Mouse (Mus musculus) cerebellum, postnatal 25 days (tissue): ENCODE results near the gene Tubgcp3.
"Not testable (repeated sequence)": the region's sequence is repeated elsewhere in the genome, so short reads cannot be mapped to it uniquely, and the experiment has no call there.

Experiments used
- DNase-seq, 2 experiments: peaks; one replicate each; pipeline ENCODE4 v3.0.0; 2021; ENCODE audit warnings: mixed read lengths in 2 of 2

Gene Tubgcp3

DNA sequence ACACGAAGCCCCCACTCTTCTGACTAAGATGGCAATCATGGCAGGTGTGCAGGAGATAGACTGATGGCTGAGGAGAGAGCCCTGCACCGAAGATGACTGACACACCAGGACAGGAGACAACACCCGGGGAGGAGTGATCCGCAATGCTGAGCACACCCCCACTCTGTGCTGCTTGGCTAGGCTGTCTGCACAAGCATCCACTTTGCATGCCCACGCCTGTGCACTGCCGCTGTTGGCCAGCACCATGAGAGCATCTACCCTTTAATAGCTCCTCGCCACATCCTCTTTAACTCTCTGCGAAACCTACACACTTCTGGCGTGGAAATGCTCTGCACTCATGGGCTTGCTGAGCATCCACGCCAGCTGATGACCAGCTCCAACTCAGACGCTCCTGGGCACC lies 33.6 kb downstream of the Tubgcp3 start:
- no peak for DNase-seq

DNA sequence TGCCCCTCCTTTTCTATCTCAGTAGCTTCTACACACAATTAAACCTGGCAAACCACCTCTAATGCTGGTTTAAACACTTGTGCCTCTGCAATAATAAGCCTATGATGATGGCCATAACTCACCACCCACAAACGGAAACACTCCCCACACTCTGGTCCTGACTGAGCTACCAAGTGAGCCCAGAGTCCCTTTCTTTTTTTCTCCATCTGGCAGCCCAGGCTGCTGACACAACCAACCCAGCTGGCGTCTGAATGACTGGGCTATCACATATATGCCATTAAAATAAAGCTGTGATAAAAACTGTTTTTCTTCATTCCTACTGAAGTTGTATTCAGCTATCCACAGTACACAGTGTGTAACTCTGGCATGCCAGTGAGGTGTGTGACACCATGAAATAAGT lies 36.7 kb downstream of the Tubgcp3 start:
- DNase-seq: no peak

DNA sequence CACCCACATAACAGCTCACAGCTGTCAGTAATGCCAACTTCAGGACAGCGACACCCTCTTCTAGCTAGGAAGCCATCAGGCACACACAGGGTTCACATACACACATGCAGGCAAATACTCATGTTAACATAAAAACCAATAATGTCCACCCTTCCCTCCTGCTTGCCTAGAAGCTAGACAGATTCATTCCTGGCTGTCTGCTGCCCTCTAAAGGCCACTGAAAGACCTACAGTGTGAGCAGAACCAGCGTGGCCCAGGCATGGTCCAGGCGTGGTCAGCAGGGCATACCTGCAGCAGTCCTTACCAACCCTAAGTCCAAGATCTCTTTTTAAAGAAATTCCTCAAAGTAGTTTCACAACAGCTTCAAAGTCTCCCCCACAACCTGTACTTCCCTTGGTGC lies 43.0 kb downstream of the Tubgcp3 start:
- peak; percentile 62 to 77 for DNase-seq

DNA sequence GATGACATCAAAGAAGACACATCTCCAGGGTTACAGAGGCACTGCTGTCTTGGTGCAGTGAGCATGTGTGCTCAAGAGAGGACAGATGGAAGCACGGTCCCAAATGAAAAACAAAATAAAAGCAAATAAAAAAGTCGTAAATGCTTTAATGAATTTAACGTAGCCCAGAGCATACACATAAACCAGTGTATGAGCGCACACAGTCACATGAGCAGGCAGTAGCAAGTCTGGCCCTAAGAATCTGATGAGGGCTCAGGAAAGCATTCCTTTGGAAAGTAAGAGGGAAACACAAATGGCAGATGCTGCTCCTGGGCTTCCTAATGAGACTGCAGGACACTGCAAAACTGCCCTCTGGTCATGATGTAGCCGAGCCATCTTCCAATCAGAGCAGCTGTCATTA lies 46.2 kb downstream of the Tubgcp3 start:
- no peak for DNase-seq

DNA sequence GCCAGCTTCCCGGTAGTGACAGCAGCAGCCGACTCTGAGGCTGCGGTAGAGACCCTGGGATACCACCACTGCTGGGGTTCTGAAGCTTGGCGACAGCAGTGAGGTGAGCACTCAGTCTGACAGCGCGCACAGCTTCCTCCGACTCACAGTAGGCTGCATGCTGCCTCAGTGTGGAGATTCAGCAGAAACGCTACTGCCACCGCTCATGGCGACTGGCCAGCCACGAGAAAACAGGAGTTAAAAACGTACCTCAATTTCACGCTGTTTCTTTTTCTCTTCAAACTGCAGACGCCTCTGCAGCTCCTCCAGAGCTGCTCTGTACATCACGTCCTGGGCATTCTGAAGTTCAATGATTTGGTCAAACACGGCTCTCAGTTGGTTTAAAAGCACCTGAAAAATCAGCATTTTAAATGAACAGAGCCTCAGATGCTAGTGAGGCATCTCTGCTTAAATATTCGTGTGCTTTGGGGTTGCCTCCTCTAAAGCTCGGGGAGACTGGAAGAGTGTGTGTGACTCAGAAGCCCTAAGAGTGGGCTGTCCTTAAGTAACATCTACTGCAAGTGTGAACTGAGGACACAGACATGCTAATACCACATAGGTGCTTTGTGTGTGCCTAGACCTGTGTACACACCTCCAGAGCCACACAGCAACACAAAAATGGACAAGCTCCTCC lies 50.4 kb downstream of the Tubgcp3 start:
- DNase-seq: no peak

DNA sequence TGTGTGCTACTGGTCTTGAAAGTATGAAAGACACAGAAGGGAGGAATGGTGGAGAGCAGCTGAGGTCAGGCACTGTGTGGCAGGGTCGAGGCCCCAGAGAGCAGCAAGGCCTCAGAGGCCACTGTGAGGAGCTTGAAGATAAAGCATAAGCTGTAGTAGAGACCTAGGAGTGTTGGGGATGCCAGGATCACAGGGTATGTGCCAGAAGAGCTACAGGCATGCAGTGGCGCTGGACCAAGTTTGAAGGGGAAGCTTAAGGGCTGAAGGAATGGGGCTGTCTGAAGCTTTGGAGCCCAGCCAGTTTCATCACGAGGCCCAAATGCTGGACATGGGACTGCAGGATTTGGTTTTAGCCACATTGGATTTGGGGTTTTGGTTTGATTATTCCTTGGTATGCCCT lies 54.7 kb downstream of the Tubgcp3 start:
- DNase-seq: not testable (repeated sequence)

DNA sequence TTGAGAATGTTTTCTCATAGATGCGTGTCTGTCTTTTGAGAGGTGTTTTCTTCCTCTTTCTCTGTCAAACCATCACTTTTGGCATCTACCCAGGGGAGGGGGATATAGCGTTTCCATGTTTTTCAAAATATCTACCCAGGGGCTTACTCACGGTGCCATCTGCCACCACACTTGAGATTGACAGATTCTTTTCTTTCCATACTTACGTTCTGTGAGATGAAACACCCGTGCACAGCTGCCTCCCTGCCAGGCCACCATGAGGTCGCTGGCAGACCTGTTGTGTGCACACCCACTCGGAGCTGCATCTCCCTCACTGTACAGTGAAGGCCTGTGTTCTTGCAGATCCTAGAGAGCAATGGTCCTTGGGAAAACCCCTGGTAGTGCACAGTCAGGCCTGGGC lies 58.8 kb downstream of the Tubgcp3 start:
- DNase-seq: no peak

DNA sequence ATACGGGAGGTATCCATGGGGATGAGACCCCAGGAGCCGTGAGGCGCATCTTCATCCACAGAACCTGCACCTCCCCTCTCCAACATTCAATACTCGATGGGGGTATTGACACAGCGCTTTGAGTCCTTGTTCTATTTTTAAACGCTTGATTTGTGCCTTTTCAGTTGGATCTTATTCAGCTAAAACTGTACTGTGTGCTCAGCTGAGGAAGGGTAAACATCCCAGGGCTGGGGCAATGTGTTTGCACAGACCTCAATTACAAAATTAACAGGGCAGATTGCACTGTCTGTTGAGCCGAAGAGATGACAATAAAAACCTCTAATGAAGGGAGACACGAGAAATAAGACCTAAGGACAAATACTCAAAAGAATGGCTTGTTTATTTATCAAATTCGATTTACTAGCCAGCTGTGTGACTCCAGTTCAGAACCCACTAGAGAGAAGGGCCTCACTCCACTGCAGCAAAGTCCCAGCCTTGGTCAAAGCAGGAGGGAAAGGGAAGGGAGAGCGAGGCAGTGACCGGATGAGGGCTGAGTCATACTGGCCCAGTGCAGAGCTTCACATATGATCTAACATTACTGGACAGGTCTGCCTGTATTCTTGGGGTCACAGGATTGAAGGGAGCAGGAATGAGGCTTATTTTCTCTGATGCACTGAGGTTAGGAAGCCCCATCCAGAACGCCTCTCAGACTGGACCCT lies 62.1 kb downstream of the Tubgcp3 start:
- no peak for DNase-seq

DNA sequence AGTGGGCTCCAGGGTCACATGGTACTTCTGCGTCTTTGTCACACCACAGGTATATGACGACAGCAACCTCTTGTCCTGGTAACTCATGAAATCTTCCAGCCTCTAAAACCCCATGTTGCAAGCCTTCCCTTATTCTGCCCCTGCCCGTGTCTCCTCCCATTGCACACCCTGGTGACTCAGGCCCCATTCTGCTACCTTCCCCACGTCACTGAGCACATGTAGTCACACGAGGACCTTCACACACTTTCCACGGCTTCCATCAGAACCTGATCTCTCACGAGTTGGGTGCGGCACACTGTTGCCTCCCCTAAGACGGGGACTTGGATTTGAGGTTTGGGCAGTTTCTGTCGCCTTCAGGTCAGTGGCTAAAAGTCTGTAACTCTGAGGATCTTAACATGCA lies 63.2 kb downstream of the Tubgcp3 start:
- DNase-seq: no peak

DNA sequence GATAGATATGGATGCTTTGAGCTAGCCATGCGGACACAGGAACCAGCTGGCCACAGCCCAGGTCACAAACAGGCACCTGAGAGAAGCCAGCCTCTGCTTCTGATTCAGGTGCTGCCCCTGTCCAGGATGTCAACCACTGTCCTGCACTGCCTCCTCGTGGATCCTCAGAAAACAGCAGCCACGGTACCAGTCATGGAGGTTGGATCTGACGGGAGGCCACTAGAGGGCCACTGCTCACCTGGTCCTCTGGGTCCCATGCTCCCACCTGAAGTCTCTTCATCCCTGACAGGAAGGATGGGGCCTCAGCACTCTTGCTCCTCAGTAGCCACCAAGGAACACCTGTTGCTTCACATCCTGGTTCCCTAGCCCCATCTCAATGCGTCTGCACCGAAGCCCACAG lies 64.8 kb downstream of the Tubgcp3 start:
- peak; percentile 84 to 88 for DNase-seq

DNA sequence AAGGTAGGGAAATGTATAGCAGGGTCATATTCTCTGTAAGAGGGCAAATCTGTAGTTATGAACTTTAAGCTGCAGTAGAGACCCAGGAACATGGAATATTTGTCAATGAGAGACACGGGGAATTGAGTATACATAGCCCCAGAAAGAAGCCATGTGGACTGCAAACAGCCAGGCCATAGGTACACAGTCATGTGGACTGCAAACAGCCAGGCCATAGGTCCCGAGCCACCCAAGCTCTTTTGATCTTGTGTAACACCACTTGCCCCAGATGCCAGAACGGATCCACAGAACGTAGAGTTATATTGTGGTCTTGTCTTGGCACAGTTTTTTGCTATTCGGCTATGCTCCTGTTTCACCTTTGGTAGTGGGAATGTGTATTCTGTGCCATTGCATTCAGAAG lies 88.3 kb downstream of the Tubgcp3 start:
- DNase-seq: no peak

DNA sequence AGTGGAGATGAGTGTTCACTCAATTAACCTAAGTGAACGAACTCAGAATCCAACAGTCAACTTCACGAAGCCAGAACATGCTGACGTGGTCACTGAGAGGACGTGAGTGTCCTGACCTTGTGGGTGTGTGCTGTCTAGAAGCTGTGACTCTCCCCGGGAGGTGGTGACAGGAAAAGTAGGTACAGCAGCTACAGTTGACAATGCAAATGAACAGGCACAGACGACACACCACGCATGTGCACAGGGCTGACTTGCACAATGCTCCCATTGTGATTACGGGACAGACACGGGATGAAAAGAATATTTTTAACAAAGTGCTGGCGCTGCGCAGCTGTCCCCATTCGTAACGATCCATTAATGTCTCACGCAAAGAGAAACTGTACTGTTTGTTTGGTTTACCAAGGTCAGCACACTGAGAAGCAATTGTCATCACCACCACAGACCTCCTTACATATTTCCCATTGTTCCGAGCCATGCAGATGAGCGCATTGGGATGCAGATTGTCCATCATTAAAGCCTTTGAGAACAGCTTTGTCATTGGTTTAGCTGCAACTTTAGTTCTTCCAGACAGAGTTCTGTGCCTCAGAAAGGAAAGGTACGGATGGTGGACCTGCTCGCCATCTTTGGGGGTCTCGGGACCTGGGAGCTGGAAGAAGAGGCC lies 92.6 kb downstream of the Tubgcp3 start:
- not testable (repeated sequence) for DNase-seq

DNA sequence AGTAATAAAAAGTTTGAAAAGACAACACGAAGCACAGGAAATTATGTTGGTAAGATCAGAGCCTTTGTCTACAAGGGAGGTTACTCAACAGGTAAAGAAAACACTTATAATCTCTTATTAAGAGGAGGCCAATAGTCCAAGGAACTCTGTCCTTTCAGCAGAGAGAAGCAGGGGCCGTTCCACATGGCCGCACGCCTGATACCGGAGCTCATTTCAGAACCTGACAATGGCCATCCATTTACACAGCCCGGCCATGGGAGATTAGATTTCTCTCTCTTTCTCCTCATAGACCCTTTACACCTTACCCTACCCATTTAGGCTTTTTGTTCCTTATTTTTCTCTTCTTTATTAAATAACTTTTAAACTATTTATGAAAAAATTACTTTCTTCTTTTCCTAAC lies 95.3 kb downstream of the Tubgcp3 start:
- no peak for DNase-seq

DNA sequence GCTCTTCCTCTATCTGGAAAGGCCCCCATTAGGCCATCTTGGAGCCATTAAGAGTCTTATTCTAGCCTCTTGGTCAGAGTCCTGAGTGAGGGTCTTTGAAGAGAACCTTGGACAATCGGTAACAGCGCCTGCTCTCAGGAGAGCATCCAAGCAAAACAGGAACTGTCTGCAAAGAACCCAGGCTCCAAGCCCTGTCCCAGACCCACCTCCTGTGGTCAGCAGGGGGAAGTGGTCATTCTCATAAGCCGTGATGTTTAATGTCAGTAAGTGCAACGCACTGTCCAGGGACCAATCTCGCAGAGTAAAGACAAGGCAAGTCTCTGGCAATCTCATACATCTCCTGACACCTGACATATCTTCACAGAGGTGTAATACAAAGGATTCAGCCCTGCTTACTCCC lies 96.0 kb downstream of the Tubgcp3 start:
- DNase-seq: no peak

DNA sequence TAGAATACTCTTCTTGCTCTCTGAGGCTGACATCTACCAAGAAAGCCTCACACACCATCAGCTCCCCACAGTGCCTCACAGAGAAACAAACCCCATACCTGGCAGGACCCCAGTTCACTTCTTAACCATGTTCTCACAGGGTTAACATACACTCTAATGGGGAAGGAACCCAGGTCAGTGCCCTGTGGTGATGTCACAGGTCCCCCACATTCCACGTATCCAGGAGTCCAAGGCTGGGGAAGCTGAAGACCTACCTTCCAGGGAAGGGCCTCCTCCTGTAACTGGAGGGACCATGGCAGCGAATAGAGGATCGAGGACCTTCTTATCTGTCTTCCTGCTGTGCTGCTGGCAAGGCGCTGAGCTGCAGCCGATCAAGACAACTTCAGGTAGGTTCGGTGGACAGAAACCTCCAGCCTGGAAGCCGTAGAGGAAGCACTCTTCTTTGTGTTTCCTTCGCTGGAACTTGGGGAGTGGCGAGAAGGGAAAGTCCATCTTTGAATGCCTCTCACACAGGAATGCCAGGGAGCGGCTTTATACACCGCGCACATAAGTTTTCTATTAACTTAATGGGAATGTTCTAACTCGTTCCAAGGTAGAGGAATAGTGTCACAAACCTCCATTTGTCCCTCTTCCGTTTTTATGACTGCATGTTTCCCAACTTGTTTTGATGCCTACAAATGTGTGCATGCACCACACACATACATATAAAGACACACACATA lies 99.1 kb downstream of the Tubgcp3 start, which contains the start of gene Spaca7:
Gene Spaca7, plus strand, starts transcription at position 216 of the 721 bp plus-strand sequence.
- no peak for DNase-seq

DNA sequence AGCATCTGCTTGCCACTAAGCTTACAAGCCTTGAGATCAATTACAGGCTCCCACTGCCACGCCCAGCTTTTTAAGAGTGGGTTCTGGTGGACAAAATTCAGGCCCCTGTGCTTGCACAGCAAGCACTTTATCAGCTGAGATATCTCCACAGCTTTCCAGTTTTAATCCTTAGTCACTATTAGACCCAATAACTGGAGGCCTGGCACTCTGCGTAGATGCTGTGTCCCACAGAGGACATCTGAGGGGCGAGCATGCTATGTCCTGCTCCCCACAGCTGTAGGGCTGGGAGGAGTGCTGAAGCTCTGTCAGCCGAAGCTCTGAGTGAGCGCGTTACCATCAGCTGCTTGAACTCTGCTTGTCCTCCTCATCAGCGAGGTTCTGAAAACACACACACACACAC lies 105.5 kb downstream of the Tubgcp3 start:
- DNase-seq: no peak

DNA sequence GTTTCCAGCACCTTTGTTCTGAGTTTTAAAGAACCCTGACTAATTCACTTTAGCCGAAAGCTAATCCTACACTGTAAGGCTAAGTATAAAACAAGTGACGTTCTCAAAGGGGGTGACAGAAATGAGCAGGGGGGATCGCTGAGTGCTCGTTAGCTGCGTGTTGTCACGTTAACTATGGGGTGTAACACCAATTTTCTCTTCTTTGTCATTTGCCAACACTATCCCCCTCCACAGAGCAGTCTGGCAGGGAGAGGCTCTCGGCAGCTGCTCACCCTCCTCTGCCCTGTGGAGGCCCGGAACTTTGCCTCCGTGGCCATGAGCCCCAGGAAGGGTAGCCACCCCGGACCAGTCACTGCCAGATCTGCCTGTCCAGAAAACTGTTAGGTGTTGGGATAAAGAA lies 106.6 kb downstream of the Tubgcp3 start:
- DNase-seq: no peak

DNA sequence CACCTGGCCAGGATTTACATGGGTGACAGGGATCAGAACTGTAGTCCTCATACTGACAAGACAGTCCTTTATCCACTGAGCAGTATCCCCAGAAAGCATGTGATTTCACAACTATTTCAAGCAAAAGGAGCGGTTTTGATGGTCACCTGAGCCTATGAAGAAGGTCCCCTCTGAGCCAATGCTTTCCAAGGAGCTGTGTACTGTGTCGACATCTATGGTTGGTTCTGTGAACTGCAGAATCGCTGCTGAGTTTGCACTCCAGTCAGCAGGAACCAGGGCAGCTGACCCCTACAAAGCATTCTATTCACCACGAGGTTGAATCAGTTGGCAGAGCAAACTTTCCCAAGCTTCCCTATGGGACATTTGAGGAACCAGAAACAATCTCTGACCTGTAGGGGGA lies 107.7 kb downstream of the Tubgcp3 start:
- peak; percentile 30 to 48 for DNase-seq
